Mouse (Mus musculus) layer of hippocampus, postnatal 10 days (tissue): ENCODE measurements around the gene S100a1. TPM values are rescaled to one million over a fixed set of nuclear protein-coding genes. Genes with fewer than 3 reads are reported as not detected.

Experiments
- DNase-seq, 2 experiments: peaks; one replicate each; pipeline ENCODE4 v3.0.0; 2021; ENCODE audit warnings: low spot score in 2 of 2
- total RNA-seq, 2 experiments: library from RNA; stranded (reverse); gene quantifications; 2 replicates each; pipeline ENCODE4 v1.2.3; 2021

Gene S100a1
- total RNA-seq, 2 experiments from 2014 or later = 71.0 to 73.5 TPM

DNA sequence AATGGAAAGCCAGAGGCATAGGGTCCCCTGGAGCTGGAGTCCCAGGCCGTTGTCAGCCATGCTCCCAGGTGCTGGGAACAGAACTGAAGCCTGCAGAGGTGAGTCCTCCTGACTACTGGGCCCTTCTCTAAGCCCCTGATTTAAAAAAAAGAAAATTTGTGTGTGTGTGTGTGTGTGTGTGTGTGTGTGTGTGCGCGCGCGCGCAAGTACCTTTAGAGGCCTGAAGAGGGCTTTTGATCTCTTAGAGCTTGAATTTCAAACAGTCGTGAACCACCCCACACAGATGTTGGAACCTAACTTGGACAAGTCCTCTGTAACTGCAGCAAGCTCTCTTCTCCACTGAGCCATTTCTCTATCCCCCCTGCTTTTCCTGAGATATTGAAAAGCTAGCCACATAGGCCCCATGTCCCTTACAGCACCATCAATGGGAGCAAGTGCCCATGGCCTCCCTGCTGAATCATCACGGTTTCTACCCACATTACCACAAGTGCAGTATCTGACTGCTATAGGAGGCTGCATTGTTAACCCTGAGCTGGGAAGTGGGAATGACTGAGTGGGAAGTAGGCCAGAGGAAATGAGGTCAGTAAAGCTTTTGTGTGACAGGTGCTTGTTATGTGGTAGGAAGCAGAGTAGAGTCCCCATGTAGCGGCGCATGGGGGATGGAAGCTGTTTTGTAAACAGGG, 46.4 kb downstream of the S100a1 start:
- no peak for DNase-seq

DNA sequence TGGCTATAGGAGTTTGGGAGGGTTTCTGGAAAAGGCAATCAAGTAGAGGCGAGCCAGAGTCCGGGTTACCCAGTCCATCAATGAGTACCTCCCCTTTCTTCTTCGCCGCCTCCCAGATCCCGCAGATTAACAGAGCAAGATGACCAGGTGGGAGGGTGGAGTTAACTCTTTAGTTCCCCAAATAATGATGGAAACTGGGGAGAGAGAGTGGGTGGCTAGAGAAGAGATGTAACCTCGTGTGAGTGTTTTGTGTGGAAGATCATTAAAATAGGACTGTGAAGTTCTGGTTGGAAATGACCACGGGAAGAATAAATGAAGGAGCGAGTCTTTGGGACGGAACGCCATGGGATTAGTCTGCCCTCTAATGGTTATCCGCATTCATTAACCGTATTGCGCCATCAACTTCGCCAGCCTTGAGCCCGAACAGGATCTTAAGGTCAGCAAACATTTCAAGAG, 47.9 kb downstream of the S100a1 start:
- peak; percentile 51 to 68 for DNase-seq

DNA sequence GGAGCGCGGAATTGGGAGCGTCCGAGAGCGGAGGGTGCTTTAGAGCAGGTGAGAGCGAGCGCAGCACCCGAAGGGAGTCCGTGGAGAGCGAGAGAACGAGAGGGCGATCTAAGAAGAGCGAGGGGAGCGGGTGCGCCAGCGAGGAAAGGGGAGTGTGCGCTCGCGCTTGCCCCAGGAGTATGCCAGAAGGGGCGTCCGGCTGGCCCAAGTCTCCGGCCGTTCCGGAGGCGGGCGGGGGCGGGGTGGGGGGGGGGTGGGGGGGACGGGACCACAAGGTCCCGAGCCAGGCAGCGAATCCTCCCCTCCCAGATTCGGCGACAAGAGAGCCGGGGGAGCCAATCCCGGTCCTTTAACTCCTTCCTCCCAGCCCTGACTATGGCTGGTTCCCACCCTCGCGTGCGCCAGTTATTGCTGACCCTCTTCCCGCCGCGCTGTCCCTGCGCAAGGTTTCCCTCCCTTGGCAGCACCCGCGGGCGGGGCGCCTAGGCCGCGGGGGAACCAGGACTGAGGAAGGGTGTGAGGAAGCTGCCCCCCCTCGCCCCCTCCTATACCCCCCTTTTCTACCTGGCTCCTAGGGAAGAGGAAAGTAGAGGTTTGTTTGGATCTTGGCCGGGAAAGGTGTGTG, 48.4 kb downstream of the S100a1 start, which contains the start of gene Npr1:
Gene Npr1 (minus strand): TSS at position 181 of the 625 bp plus-strand sequence.
- DNase-seq = peak in 1 of 2 experiments; percentile 30

DNA sequence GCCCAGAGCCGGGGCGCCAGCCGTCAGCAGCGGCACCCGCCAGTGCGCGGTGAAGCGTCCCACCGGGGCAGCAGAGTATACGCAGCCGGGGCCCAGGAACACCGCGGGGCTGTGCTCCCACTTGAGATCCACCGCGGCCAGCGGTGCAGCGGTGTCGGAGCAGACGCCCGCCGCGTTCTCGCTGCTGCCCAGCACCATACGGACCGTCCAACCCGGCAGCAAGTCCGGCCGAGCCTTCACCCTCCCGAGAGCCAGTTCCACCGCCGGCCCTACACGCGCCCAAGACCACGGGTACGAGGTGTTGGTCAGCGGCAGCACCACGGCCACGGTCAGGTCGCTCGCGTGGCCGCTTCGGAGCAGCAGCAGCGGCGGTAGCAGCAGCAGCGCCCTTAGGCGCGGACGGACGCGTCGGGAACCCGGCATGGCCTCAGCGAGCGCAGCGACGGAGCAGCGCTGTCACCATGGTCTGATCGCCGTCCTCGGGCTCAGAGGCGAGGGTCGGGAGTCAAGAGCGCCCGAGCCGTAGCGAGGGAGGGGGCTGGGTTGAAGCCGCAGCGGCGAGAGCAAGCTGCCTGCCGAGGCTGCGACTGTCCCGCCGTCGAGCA, 49.0 kb downstream of the S100a1 start:
- peak; percentile 34 to 44 for DNase-seq

DNA sequence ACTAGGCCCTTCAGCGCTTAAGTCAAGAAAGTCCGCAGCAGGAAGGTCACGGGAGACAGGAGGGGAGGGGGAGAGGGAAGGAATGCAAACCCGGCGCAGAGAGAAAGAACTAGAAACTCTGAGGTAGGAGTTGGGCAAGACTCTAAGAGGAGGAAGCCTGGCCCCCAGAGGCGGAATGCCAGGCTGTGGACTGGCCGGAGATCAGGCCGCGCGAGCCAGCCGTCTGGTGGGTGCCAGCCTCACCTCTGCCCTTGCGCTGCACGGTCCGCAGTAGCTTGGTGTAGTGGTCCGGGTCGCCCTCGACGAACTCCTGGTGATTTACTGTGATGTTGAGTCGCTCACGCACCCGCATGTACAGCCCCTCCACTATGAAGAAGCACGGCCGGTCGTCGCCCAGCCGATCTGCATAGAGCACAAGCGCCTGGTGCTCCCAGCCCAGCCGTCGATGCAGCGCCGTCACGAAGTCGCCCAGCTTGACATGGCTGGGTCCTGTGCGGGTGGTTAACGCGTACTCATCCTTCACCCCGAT, 49.6 kb downstream of the S100a1 start:
- no peak for DNase-seq

DNA sequence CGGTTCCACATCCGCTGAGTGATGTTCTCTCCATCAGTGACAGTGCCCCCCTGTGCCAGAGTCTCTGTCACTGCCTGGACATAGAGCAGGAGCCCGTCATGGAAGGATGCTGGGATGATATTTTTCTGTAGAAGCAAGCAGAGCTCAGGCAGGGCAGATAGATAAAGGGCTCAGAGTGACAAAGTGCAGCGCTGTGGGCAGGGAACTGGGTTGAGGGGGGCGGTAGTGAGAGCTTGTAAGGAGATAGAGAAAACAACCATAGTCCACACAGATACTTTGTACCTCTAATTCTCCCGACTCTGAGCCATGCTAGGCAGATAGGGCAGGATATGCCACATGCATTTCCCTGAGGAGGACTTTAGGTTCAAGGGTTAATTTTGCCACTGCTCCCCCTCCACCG, 51.6 kb downstream of the S100a1 start:
- DNase-seq = no peak

DNA sequence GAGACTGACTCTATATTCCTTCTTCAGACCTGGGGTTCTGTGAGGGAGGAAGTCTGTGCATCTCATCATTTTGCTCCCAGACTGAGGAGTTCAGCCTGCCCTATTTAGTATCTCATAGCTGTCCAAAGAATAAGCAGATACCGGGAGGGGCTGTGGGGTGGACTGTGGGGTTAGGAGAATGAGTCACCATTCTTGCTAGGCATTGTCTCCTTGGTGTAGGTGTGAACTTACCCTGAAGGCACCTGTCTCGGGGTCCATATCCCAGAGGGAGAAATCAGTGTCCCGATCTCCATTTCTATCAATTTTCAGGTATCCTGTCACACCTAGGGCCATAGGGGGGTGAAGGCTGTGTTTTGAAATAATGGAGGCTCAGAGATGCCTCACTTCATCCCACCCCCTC, 52.3 kb downstream of the S100a1 start:
- no peak for DNase-seq

Other genes starting within 250 kb of the S100a1 start
- 10 to 100 TPM; 23.1 to 28.8 TPM for gene Dennd4b, start 249.2 kb downstream of the S100a1 start, total RNA-seq
- 10 to 100 TPM; 79.6 to 94.1 TPM for gene Gatad2b, start 221.2 kb downstream of the S100a1 start, total RNA-seq
- 10 to 100 TPM; 18.6 to 21.5 TPM for gene Slc27a3, start 124.5 kb downstream of the S100a1 start, total RNA-seq
- gene Ints3, start 80.8 kb downstream of the S100a1 start, total RNA-seq = 10 to 100 TPM; 59.6 to 61.2 TPM
- gene Npr1, start 48.5 kb downstream of the S100a1 start, total RNA-seq = 1 to 10 TPM; 5.2 to 6.6 TPM
- 100 to 1,000 TPM; 107 to 109 TPM for gene Ilf2, start 38.3 kb downstream of the S100a1 start, total RNA-seq
- gene Snapin, start 23.4 kb downstream of the S100a1 start, total RNA-seq = 10 to 100 TPM; 43.8 to 46.3 TPM
- 100 to 1,000 TPM; 173 to 189 TPM for gene Chtop, start 4.9 kb downstream of the S100a1 start, total RNA-seq
- gene S100a13, start within 50 bp of the S100a1 start, total RNA-seq = 10 to 100 TPM; 28.4 to 30.9 TPM
- gene S100a14, start 12.5 kb upstream of the S100a1 start, total RNA-seq = under 1 TPM; 0.38 to 0.55 TPM
- gene S100a16, start 22.9 kb upstream of the S100a1 start, total RNA-seq = 100 to 1,000 TPM in 1 of 2 experiments, 10 to 100 TPM in 1; 90.0 to 104 TPM
- gene S100a3, start 46.2 kb upstream of the S100a1 start, total RNA-seq = 1 to 10 TPM; 2.2 to 2.9 TPM
- not detected for gene S100a2, start 75.9 kb upstream of the S100a1 start, total RNA-seq
- gene Gm42674, start 87.5 kb upstream of the S100a1 start, total RNA-seq = not detected
- 10 to 100 TPM; 12.7 to 14.4 TPM for gene S100a4, start 89.4 kb upstream of the S100a1 start, total RNA-seq
- gene S100a5, start 94.1 kb upstream of the S100a1 start, total RNA-seq = not detected
- 10 to 100 TPM; 30.9 to 35.7 TPM for gene S100a6, start 98.5 kb upstream of the S100a1 start, total RNA-seq
- gene S100a7a, start 139.6 kb upstream of the S100a1 start, total RNA-seq = under 1 TPM in 1 of 2 experiments, not detected in 1; 0.27 TPM
- gene S100a8, start 154.6 kb upstream of the S100a1 start, total RNA-seq = 1 to 10 TPM in 1 of 2 experiments, not detected in 1; 10.0 TPM
- 10 to 100 TPM in 1 of 2 experiments, not detected in 1; 15.3 TPM for gene S100a9, start 181.3 kb upstream of the S100a1 start, total RNA-seq
- not detected for gene Pglyrp4, start 212.5 kb upstream of the S100a1 start, total RNA-seq